Mouse (Mus musculus): ENCODE measurements around the gene Izumo1.

The Izumo1 gene

GRCm38 (mm10) chr7:45621443-45621842 lies at the start of gene Izumo1:
TSS of gene Izumo1 (plus strand) at chr7:45621811.
- no peak for DNase-seq (ENCODE audit: low read depth, low spot score)

DNA sequence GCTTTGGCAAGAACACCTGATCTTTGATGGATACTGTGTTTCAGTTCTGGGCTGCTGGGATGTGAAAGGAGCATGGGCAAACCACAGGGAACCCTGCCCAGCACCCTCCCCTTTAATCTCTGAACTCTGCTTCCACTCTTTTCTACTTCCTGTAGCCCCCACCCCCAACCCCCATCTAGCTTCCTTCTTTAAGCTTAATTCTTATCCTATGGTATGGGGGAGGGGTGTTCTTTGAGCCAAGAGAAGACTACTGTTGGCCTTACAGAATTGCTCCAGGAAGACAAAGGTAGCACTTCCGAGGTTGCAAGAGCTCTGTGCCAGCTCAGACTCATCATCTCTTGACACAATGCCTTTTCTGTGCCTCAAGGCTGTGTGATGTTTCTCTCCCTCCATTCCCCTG lies 49.6 kb upstream of the Izumo1 start:
- DNase-seq (ENCODE audit: low read depth, low spot score), result no peak

DNA sequence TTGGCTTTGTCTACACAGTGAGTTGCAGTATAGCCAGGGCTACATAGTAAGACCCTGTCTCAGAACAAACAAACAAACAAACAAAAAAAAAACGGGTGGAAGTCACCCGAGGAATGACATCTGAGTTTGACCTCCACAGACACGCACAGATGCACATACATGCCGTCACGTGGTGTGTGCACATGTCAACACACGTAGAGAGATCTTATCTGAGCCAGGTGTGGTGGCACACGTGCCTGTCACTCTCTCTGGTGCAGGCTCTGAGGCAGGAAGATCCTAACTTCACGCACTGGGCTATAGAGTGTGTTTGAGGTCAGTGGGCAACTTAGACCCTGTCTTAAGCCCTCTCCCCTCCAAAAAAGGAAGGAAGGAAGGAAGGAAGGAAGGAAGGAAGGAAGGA lies 47.7 kb upstream of the Izumo1 start:
- no peak for DNase-seq (ENCODE audit: low read depth, low spot score)

DNA sequence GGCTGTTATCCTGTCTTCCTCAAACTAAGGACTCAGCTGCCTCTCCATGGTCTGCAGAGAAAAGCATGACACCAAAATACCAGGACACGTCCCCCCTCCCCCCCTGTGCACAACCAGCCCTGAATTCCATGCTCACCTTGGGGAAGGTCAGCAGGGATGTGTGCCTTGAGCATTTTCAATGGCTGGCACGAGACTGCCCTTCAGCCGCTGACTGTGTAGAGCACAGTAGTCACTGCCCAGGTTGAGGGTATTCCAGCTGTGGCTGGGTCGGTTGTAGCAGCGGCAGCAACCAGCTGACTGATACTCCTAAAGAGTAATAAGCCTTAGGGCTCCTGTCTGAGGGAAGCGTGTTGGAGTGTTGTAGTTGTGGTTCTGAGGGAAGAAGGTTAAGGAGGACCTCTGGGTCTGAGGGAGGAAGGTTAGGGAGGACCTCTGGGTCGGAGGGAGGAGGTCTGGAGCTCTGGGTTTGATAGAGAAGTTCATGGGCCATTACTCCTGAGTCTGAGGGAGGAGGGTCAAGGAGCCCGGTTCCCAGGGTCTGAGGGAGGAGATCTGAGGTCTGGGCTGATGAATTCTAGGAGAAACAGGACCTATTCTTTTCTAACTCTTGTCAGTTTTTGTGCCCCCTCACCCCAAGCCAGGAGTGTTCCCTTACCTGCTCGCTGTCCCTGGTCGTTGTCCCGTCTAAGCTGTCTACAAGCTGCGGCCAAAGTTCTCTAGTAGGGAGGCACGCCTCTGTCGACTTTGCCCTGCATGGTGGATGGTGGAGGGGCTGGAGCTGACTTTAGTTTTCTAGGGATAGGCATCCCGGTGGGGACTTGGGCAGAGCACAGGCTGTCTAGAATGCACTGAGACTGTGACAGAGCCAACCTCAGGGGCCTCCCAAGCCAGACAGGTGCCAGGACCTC lies 46.9 kb upstream of the Izumo1 start:
- DNase-seq (ENCODE audit: low read depth, low spot score), result no peak

- DNase-seq (ENCODE audit: low read depth, low spot score), result no peak
These were observed 35.7 kb upstream of the Izumo1 start for GRCm38 (mm10) chr7:45585923-45586322.

GRCm38 (mm10) chr7:45587631-45588592 lies 33.7 kb upstream of the Izumo1 start:
- no peak for DNase-seq (ENCODE audit: low read depth, low spot score)

- DNase-seq (ENCODE audit: low read depth, low spot score), result peak; percentile 82
These were observed 32.4 kb upstream of the Izumo1 start for GRCm38 (mm10) chr7:45589173-45589572.

GRCm38 (mm10) chr7:45589898-45590297 lies 31.7 kb upstream of the Izumo1 start:
- no peak for DNase-seq (ENCODE audit: low read depth, low spot score)

DNA sequence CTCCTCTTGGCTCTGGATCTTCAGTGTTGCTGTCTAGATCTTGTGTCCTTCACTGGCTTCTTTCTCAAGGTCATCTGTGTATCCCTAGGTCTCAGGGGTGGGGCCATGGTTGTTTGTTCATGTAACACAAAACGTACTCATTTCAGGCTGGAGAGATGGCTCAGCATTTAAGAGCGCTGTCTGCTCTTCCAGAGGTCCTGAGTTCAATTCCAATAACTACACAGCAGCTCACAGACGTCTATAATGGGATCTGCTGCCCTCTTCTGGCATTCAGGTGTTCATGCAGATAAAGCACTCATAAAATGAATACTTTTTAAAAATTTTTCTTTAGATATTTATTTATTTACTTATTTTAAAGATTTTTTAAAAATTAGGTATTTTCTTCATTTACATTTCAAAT lies 30.7 kb upstream of the Izumo1 start:
- no peak for DNase-seq (ENCODE audit: low read depth, low spot score)

- DNase-seq (ENCODE audit: low read depth, low spot score), result no peak
These were observed 29.7 kb upstream of the Izumo1 start for GRCm38 (mm10) chr7:45591880-45592279.

DNA sequence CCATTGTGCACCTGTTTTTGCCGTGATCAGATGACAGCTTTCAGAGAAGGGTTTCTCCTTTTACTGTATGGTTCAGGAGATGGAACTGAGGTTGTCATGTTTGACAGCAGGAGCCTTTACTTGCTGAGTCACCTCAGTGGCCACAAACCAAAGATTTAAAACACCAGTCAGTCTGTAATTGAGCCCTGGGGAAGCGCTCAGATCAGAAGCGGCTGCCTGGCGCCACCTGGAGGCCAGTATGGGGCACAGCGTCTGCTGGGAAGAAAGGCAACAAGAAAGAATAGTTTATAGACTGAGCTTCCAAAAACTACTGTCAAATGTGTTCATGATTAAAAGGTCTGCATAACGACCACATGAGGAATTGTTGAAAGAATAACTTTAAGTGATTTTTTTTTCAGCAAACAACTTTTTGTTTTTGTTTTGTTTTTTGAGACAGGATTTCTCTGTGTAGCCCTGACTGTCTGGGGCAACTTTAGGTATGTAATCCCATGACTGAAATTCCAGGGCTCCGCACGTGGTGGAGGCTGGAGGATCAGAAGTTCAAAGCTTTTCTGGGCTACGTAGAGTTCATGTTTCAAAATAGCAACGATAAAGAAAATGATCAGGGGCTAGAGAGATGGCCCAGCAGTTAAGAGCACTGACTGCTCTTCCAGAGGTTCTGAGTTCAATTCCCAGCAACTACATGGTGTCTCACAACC lies 28.3 kb upstream of the Izumo1 start:
- DNase-seq (ENCODE audit: low read depth, low spot score), result peak; percentile 47

DNA sequence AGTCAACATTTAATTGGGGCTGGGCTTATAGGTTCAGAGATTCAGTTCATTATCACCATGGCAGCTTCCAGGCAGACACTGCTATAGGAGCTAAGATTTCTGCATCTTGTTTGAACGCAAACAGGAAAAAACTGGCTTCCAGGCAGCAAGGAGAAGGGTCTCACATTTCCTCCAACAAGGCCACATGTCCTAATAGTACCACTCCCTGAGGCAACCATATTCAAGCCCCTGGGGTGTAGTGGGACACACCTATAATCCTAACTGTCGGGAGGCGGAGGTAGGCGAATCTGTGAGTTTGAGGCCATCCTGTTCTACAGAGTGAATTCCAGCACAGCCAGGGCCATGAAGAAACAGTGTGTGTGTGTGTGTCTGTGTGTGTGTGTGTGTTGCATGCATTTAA lies 26.4 kb upstream of the Izumo1 start:
- no peak for DNase-seq (ENCODE audit: low read depth, low spot score)

- no peak for DNase-seq (ENCODE audit: low read depth, low spot score)
These were observed 25.5 kb upstream of the Izumo1 start for GRCm38 (mm10) chr7:45596107-45596506.

DNA sequence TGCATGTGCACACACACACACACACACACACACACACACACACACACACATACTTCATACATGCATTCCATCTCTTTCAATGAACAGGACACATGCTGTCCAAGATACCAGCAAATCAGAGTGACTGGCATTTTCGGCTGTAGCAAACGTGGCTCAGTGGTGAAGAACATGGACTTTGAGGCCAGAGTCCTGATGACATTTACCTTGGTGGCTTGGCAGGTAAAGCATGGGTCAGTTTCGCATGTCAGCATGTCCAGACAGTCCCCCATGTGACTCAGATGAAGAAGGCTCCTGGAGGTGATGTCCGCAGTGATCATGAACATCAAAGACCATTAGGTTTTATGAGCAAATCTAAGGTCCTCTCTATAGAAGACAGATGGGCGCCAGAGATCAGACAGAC lies 24.6 kb upstream of the Izumo1 start:
- no peak for DNase-seq (ENCODE audit: low read depth, low spot score)

GRCm38 (mm10) chr7:45597527-45597926 lies 24.1 kb upstream of the Izumo1 start:
- DNase-seq (ENCODE audit: low read depth, low spot score), result no peak

GRCm38 (mm10) chr7:45598960-45599879 lies 22.4 kb upstream of the Izumo1 start:
- DNase-seq (ENCODE audit: low read depth, low spot score), result no peak

GRCm38 (mm10) chr7:45605704-45606289 lies 15.8 kb upstream of the Izumo1 start:
- no peak for DNase-seq (ENCODE audit: low read depth, low spot score)

GRCm38 (mm10) chr7:45609511-45609910 lies 12.1 kb upstream of the Izumo1 start:
- DNase-seq (ENCODE audit: low read depth, low spot score), result no peak

DNA sequence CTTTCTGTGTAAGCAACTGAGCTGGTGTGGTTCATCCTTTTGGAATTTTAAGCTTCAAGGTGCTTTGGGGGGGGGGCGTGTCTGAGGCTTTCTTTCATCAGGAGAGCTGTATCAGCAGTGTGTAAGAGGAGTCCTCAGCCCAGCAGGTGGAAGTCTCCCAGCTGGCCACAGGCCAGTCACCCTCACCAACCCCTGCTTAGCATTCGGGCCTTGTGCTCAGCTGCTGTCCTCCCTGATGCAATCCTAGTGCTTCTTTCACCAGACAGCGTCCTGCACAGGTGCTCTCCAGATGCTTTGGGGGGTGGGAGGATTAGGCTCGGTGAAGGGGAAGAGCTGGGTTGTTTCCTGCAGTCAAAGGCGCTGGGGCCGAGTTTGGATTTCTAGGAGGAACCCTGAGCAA lies 5.3 kb upstream of the Izumo1 start:
- DNase-seq (ENCODE audit: low read depth, low spot score), result no peak

DNA sequence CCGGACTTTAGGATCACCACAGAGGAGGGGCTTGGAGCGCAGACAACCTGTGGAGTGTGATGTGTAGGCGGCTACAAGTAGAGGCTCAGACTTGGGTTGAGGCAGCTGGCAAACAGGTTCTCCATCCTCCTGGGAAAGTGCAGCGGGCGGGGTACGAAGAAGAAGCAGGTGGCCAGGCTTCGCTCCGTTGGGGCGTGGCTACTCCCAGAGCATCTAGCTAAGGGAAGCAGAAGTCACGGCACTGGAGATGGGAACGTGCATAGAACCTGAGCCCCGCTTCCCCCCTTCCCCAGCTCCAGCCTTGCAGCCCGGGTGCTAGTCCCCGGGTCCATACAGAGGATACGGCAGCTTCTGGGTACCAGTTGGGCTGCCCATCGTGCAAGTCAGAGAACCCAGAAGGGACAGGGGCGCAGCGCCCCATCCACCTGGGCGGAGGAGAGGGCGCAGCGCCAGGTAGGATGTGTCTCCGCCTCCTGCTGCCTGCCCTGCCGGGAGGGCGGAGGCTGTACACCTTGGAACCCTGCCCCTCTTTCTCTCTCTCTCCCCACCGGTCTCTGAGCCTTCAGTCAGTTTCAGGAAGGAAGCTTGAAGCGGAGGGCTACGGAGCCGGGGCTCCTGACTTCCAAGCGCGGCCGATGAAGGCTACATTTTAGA lies 4.4 kb upstream of the Izumo1 start, which contains the start of gene Fut1:
TSS of gene Fut1 (plus strand) at position 248 of the 654 bp plus-strand sequence.
- no peak for DNase-seq (ENCODE audit: low read depth, low spot score)
